Mouse (Mus musculus): ENCODE measurements around the gene Spdl1. TPM values are rescaled to one million over a fixed set of nuclear protein-coding genes. Genes with fewer than 3 reads are reported as not detected.

Spdl1 gene
- 15.2 and 16.8 TPM in 2 replicates for polyA plus RNA-seq (2014; fragmentation: Nextera tagmentation; extraction: Ambion mirVana)

DNA sequence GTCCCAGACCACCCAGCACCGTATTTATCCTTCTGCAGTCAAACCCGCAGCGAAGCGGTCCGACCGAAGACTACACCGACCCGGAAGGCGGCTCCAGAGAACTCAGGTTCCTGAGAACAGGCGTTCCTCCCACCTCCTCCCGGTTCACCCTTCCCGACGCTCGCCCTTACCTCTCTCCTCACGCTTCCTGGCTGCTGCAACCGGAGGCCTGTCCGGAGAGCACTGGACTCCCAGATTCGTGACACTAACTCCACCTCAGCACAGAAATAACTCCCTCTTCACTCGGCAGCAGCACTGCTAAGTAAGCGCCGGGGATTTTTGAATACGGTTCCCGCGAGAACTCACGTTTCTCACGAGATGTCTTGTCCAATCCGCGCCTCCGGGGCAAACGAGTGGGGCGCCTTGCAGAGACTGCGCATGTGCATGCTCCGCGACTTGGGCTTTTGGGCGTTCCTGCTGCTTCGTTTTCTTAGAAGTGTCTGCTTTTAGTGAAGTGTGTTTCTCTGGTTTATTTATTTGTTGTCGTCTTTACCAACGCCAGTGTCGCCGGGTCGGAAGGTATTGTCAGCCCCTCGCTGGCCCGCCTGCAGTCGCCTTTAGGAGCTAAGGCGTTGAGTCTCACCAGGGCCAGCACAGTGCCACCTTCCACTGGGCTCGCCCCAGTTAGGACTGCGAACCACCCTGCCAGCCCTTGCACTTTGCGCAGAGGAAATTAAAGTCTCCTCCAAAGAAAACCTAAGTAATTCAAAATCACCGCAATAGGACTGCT lies at the start of gene Spdl1:
Gene Spdl1 (minus strand): TSS at position 324 of the 769 bp plus-strand sequence.
- no peaks in the 10 kb centered on the region for H3K9me3 ChIP-seq (ENCODE audit: control insufficient read depth, low read length)
- WGBS: under 1% methylated on average over 48 of the region's 49 CpGs
- peak; percentile 98 for ATAC-seq (ENCODE audit: low read depth)

DNA sequence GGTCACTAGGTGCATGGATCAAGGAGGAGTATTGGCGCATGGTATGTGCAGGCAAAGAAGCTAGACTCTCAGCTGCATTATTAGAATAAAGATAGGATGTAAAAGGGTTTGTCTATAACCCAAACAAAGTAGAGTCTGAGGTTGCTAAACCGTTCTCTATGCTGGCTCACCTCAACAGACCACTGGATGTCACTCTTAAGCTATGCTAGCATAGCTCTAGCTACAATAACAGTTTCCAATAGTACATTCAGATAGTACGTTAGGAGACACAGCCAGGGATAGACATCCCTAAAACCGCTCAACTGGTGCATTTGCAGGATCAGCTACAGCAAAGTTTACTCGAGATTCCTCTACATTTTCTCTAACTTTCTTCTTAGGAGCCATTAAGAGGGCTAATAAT lies 48.1 kb upstream of the Spdl1 start:
- no peak overlapping the region for H3K27ac ChIP-seq (replicated peaks; ENCODE audit: low read depth, low read length)
- H3K9me3 ChIP-seq (ENCODE audit: control insufficient read depth, low read length): no peaks in the 10 kb centered on the region
- WGBS: 30% methylated on average over 5 of the region's 5 CpGs
- no peaks in the 10 kb centered on the region for H3K4me1 ChIP-seq (ENCODE audit: control insufficient read depth, insufficient read depth, low read length)
- DNase-seq (ENCODE audit: low spot score) (peak; percentile 77), ATAC-seq (ENCODE audit: low read depth) (peak; percentile 79)
- H3K36me3 ChIP-seq (ENCODE audit: control insufficient read depth, insufficient read depth, low read length): no peaks in the 10 kb centered on the region
- H3K4me3 ChIP-seq (ENCODE audit: low read depth, low read length): no peak overlapping the region
- H3K4me2 ChIP-seq (ENCODE audit: low read depth, low read length): no peak overlapping the region
- no peak overlapping the region for H3K9ac ChIP-seq (ENCODE audit: low read depth, low read length)
- H3K27me3 ChIP-seq (replicated peaks; ENCODE audit: control insufficient read depth, insufficient read depth, low read length): no peaks in the 10 kb centered on the region

More for the DNA sequence above, at the start of gene Spdl1:
- Histone ChIP-seq H3K4me2 (ENCODE audit: low read depth, low read length) (peak within 1 kb of the TSS; percentile 91), H3K9ac (ENCODE audit: low read depth, low read length) (peak within 1 kb of the TSS; percentile 88), H3K27me3 (replicated peaks; ENCODE audit: control insufficient read depth, insufficient read depth, low read length) (no peaks in the 10 kb centered on the region), H3K27ac (replicated peaks; ENCODE audit: low read depth, low read length) (peak within 1 kb of the TSS; percentile 74), H3K4me1 (ENCODE audit: control insufficient read depth, insufficient read depth, low read length) (peaks cover 7% of the 10 kb centered on the region; the same call in 1 of the 2 replicates), H3K36me3 (ENCODE audit: control insufficient read depth, insufficient read depth, low read length) (peaks cover 16% of the 10 kb centered on the region), H3K4me3 (ENCODE audit: low read depth, low read length) (peak within 1 kb of the TSS; percentile 63)
- peak; percentile 98 for DNase-seq (ENCODE audit: low spot score)

DNA sequence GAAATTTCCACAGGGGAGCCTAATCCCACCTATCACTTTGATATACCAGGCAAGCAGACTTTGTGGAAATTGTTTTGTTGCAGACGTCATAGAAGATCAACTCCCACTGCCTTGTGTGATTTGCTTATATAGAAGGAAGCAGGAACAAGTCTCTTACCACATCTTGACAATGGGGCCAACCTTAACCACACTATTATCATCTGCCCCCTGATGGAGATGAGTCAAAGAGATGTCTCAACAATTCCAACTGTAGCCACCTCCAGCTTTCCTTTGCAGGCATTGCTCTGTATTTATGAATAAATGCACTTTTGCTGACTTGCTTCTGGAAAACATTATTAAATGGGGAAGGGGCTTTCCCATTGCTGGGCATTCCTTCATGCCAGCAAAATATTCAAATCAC lies 46.2 kb upstream of the Spdl1 start:
- Histone ChIP-seq H3K9me3 (ENCODE audit: control insufficient read depth, low read length) (no peaks in the 10 kb centered on the region), H3K4me3 (ENCODE audit: low read depth, low read length) (no peak overlapping the region), H3K36me3 (ENCODE audit: control insufficient read depth, insufficient read depth, low read length) (no peaks in the 10 kb centered on the region), H3K9ac (ENCODE audit: low read depth, low read length) (no peak overlapping the region), H3K27ac (replicated peaks; ENCODE audit: low read depth, low read length) (no peak overlapping the region), H3K4me1 (ENCODE audit: control insufficient read depth, insufficient read depth, low read length) (no peaks in the 10 kb centered on the region), H3K4me2 (ENCODE audit: low read depth, low read length) (no peak overlapping the region), H3K27me3 (replicated peaks; ENCODE audit: control insufficient read depth, insufficient read depth, low read length) (no peaks in the 10 kb centered on the region)
- DNase-seq (ENCODE audit: low spot score): no peak
- WGBS: 67% methylated on average over 1 of the region's 1 CpGs
- no peak for ATAC-seq (ENCODE audit: low read depth)

DNA sequence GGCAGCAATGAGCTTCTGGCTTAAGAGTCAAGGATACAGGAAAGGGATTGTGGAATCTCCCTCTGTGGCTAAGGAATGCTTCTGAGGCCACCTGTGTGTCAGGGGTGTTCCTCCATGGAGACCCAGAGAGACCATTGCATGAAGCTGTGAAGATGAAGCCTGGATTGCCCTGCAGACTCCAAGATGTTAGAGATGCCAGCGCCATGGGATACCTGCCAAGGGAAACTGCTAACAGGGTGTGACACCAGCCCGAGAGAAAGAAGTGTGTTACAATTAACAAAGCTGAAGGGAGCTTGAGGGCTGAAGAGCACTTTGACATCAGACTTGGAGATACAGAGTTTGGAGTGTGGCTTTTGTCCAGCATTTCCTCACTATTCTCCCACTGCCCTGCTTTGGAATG lies 40.4 kb upstream of the Spdl1 start:
- WGBS: 85% methylated on average over 2 of the region's 2 CpGs
- DNase-seq (ENCODE audit: low spot score): no peak
- no peaks in the 10 kb centered on the region for H3K36me3 ChIP-seq (ENCODE audit: control insufficient read depth, insufficient read depth, low read length)

DNA sequence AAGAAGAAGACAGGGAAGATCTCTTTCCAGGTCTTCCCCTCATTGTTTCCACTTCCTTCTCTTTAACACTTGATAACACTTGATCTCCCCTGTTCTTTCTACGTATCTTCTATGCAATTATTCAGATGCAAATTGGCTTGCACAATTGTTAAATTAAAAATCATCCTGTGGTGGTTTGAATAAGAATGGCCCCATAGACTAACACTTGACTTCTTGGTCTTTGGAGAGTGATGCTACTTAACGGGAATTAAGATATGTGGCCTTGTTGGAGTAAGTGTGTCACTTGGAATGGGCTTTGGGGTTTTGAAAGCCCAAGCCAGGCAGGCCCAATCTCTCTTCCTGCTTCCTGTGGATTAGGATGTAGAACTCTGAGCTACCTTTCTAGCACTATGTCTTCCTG lies 39.0 kb upstream of the Spdl1 start:
- no peaks in the 10 kb centered on the region for H3K36me3 ChIP-seq (ENCODE audit: control insufficient read depth, insufficient read depth, low read length)
- ATAC-seq (ENCODE audit: low read depth) (no peak), DNase-seq (ENCODE audit: low spot score) (no peak)
- H3K27ac ChIP-seq (replicated peaks; ENCODE audit: low read depth, low read length): no peak overlapping the region
- H3K27me3 ChIP-seq (replicated peaks; ENCODE audit: control insufficient read depth, insufficient read depth, low read length): no peaks in the 10 kb centered on the region
- no peak overlapping the region for H3K4me3 ChIP-seq (ENCODE audit: low read depth, low read length)
- no peaks in the 10 kb centered on the region for H3K9me3 ChIP-seq (ENCODE audit: control insufficient read depth, low read length)
- no peak overlapping the region for H3K4me2 ChIP-seq (ENCODE audit: low read depth, low read length)
- H3K9ac ChIP-seq (ENCODE audit: low read depth, low read length): no peak overlapping the region
- no peaks in the 10 kb centered on the region for H3K4me1 ChIP-seq (ENCODE audit: control insufficient read depth, insufficient read depth, low read length)
- 82% methylated on average over 2 of the region's 2 CpGs for WGBS

More for the DNA sequence above, 40.4 kb upstream of the Spdl1 start:
- Histone ChIP-seq H3K4me2 (ENCODE audit: low read depth, low read length) (no peak overlapping the region), H3K27ac (replicated peaks; ENCODE audit: low read depth, low read length) (no peak overlapping the region), H3K4me1 (ENCODE audit: control insufficient read depth, insufficient read depth, low read length) (no peaks in the 10 kb centered on the region), H3K9ac (ENCODE audit: low read depth, low read length) (no peak overlapping the region), H3K27me3 (replicated peaks; ENCODE audit: control insufficient read depth, insufficient read depth, low read length) (no peaks in the 10 kb centered on the region), H3K4me3 (ENCODE audit: low read depth, low read length) (no peak overlapping the region), H3K9me3 (ENCODE audit: control insufficient read depth, low read length) (no peaks in the 10 kb centered on the region)
- ATAC-seq (ENCODE audit: low read depth): no peak

DNA sequence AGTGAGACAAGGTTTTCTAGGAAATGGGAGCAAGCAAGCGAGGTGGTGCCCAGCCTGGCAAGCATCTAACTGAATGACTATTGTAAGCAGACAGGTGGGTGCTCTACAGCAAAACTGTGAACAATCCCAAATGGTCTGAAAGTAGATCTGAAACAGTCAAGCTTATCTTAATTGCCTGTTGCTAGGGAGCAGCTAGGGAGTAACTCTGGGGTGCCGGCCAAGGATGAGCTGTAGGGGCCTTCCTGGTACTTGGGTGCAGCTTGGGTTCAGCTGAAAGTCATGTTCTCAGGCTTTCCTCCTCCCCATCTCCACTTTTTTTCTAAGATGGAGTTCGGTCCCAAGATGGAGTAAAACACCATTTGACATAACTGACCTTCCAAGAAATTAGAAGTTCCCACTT lies 38.5 kb upstream of the Spdl1 start:
- ATAC-seq (ENCODE audit: low read depth) (no peak), DNase-seq (ENCODE audit: low spot score) (no peak)
- Histone ChIP-seq H3K27me3 (replicated peaks; ENCODE audit: control insufficient read depth, insufficient read depth, low read length) (no peaks in the 10 kb centered on the region), H3K9me3 (ENCODE audit: control insufficient read depth, low read length) (no peaks in the 10 kb centered on the region), H3K4me1 (ENCODE audit: control insufficient read depth, insufficient read depth, low read length) (no peaks in the 10 kb centered on the region), H3K4me2 (ENCODE audit: low read depth, low read length) (no peak overlapping the region), H3K9ac (ENCODE audit: low read depth, low read length) (no peak overlapping the region), H3K36me3 (ENCODE audit: control insufficient read depth, insufficient read depth, low read length) (no peaks in the 10 kb centered on the region), H3K27ac (replicated peaks; ENCODE audit: low read depth, low read length) (no peak overlapping the region), H3K4me3 (ENCODE audit: low read depth, low read length) (no peak overlapping the region)
- 77% methylated on average over 3 of the region's 3 CpGs for WGBS

DNA sequence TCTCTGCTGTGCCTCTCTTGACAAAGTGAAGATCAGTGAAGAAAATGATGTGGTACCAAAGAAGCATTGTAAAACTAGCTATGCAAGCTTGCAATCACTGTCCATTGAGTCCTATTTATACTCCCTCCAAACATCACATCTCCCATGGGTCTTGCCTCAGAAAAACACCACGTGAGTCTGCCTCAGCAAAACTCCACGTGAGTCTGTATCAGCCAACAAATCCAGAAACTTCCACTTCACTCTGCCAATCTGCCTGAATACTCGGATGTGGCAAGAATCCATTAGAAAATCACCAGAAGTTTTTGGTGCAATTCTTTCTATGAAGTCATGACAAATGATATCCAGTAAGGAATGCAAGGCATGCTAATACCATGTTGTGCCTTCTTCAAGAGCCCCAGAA lies 38.0 kb upstream of the Spdl1 start:
- Histone ChIP-seq H3K4me3 (ENCODE audit: low read depth, low read length) (no peak overlapping the region), H3K36me3 (ENCODE audit: control insufficient read depth, insufficient read depth, low read length) (no peaks in the 10 kb centered on the region), H3K4me2 (ENCODE audit: low read depth, low read length) (no peak overlapping the region), H3K4me1 (ENCODE audit: control insufficient read depth, insufficient read depth, low read length) (no peaks in the 10 kb centered on the region), H3K27me3 (replicated peaks; ENCODE audit: control insufficient read depth, insufficient read depth, low read length) (no peaks in the 10 kb centered on the region), H3K9me3 (ENCODE audit: control insufficient read depth, low read length) (no peaks in the 10 kb centered on the region), H3K9ac (ENCODE audit: low read depth, low read length) (no peak overlapping the region), H3K27ac (replicated peaks; ENCODE audit: low read depth, low read length) (no peak overlapping the region)
- 71% methylated on average over 3 of the region's 3 CpGs for WGBS
- no peak for DNase-seq (ENCODE audit: low spot score)
- ATAC-seq (ENCODE audit: low read depth): no peak

DNA sequence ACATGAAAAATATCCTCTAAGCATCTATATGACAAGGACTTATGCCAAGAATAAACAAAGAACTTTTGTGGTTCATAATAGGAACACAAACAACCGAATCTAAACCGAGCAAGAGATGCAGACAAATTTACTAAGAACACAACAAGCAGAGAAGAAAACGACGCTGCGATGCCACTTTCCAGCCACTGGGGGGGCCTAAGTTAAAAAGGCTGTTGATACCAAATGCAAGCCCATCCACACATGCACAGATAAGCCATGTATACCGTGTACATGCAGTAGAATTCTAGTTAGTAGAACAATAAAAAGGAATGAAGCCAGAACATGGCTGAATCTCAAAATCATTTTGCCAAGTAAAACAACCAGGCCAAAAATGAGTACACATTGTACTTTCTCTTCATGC lies 35.2 kb upstream of the Spdl1 start:
- no peaks in the 10 kb centered on the region for H3K9me3 ChIP-seq (ENCODE audit: control insufficient read depth, low read length)
- no peak for DNase-seq (ENCODE audit: low spot score)

DNA sequence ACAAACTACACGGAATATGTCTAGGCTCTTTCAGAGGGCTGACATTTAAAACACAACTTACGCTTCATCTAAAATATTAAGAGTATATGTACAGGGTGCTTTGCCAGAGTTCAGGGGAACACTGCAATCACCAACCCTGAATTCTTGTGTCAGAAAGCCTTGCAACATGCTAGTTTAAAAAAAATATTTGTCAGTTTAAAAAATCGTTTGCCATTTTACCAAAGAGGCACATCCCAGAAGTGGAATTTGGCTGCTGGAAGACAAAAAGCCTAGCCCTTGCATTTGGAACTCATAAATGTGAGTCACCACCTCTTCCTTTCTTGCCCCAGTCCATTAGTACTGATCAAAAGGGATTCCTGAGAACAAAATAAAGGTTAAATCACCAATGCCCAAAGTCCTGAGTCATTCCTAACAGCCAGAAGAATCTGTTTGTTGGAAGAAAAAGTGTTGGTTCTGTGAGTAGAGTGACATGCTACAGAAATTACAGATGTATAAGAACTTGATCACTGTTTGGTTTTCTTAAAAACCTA lies 32.4 kb upstream of the Spdl1 start:
- Histone ChIP-seq H3K27ac (replicated peaks; ENCODE audit: low read depth, low read length) (no peak overlapping the region), H3K4me3 (ENCODE audit: low read depth, low read length) (no peak overlapping the region), H3K27me3 (replicated peaks; ENCODE audit: control insufficient read depth, insufficient read depth, low read length) (no peaks in the 10 kb centered on the region), H3K36me3 (ENCODE audit: control insufficient read depth, insufficient read depth, low read length) (no peaks in the 10 kb centered on the region), H3K9ac (ENCODE audit: low read depth, low read length) (no peak overlapping the region), H3K9me3 (ENCODE audit: control insufficient read depth, low read length) (no peaks in the 10 kb centered on the region), H3K4me2 (ENCODE audit: low read depth, low read length) (no peak overlapping the region), H3K4me1 (ENCODE audit: control insufficient read depth, insufficient read depth, low read length) (no peaks in the 10 kb centered on the region)
- 54% methylated on average over 3 of the region's 3 CpGs for WGBS
- DNase-seq (ENCODE audit: low spot score) (no peak), ATAC-seq (ENCODE audit: low read depth) (no peak)

More for the DNA sequence above, 35.2 kb upstream of the Spdl1 start:
- H3K4me1 ChIP-seq (ENCODE audit: control insufficient read depth, insufficient read depth, low read length): no peaks in the 10 kb centered on the region
- no peak overlapping the region for H3K9ac ChIP-seq (ENCODE audit: low read depth, low read length)
- no peaks in the 10 kb centered on the region for H3K36me3 ChIP-seq (ENCODE audit: control insufficient read depth, insufficient read depth, low read length)
- H3K4me2 ChIP-seq (ENCODE audit: low read depth, low read length): no peak overlapping the region
- ATAC-seq (ENCODE audit: low read depth): no peak
- H3K4me3 ChIP-seq (ENCODE audit: low read depth, low read length): no peak overlapping the region
- H3K27me3 ChIP-seq (replicated peaks; ENCODE audit: control insufficient read depth, insufficient read depth, low read length): no peaks in the 10 kb centered on the region
- WGBS: 27% methylated on average over 6 of the region's 6 CpGs
- H3K27ac ChIP-seq (replicated peaks; ENCODE audit: low read depth, low read length): no peak overlapping the region

Data from embryonic facial prominence, embryonic 14.5 days (tissue).